ENCODE assay signal across 10 mouse cellular contexts in the genomic region with DNA sequence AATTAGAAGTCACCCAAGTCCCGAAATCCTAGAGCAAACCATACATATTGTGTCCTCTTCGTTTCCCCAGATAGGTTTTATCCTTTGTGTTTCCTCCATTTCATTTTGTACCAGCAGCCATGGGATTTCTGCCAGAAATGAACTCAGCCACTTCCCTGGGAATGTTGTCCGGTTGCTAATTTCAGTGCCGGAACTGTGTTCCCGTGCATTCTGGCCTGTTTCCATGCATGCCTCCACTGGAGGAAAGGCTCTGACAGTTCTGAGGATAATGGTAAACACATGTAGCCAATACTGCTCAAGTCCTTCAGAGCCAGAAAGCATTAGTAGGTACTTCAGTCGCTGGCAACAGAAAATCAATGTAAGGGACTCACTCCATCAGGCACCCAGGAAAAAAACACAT.
DNase-seq lines count a peak whose midpoint lies in the region; ATAC-seq lines count a peak whose summit lies in the region.
"Had no signal": no experiment of that assay in that cellular context is flagged by ENCODE, and none has a peak within 500 bp of the region (broad histone marks: within the 10 kb centered on the region; RNA-seq: fewer than 3 reads in every experiment).

No protein-coding gene starts in this region.

- no peaks in the 10 kb centered on the region for H3K27me3 ChIP-seq in hindbrain, embryonic 14.5 days (ENCODE audit: control insufficient read depth, insufficient read depth, low read length)
- no peaks in the 10 kb centered on the region for H3K27me3 ChIP-seq in hindbrain, embryonic 10.5 days (ENCODE audit: insufficient read depth, poor library complexity, severe bottlenecking)
- H3K27me3 ChIP-seq in heart, embryonic 15.5 days, result peaks cover 35% of the 10 kb centered on the region
- H3K27me3 ChIP-seq in liver, embryonic 11.5 days (replicated peaks; ENCODE audit: control insufficient read depth, insufficient read depth, low read length), result no peaks in the 10 kb centered on the region

- WGBS in hindbrain, embryonic 14.5 days, result 59% methylated on average over 6 of the region's 6 CpGs
- 73% methylated on average over 6 of the region's 6 CpGs for WGBS in hindbrain, embryonic 10.5 days
- 24% methylated on average over 6 of the region's 6 CpGs for WGBS in heart, embryonic 15.5 days
- 65% methylated on average over 6 of the region's 6 CpGs for WGBS in liver, embryonic 11.5 days

- no peaks in the 10 kb centered on the region for H3K4me1 ChIP-seq in hindbrain, embryonic 14.5 days (replicated peaks; ENCODE audit: control insufficient read depth, insufficient read depth, low read length)
- 0 out of 2 replicates have a peak, but pooled peaks cover 2% of the 10 kb centered on the region for H3K4me1 ChIP-seq in hindbrain, embryonic 10.5 days (replicated peaks)
- 0 out of 2 replicates have a peak, but pooled peaks cover 5% of the 10 kb centered on the region for H3K4me1 ChIP-seq in heart, embryonic 15.5 days (replicated peaks)
- no peaks in the 10 kb centered on the region for H3K4me1 ChIP-seq in liver, embryonic 11.5 days (replicated peaks; ENCODE audit: control insufficient read depth, insufficient read depth, low read length)

- H3K27ac ChIP-seq in hindbrain, embryonic 14.5 days, result no peak overlapping the region
- H3K27ac ChIP-seq in hindbrain, embryonic 10.5 days, result no peak overlapping the region
- peak overlapping the region; percentile 70 for H3K27ac ChIP-seq in heart, embryonic 15.5 days
- no peak overlapping the region for H3K27ac ChIP-seq in liver, embryonic 11.5 days (ENCODE audit: low read depth, low read length)
- H3K27ac ChIP-seq: liver, embryonic 14.5 days had no signal

- no peak overlapping the region for H3K4me2 ChIP-seq in hindbrain, embryonic 14.5 days (replicated peaks)
- 0 out of 2 replicates have a peak overlapping the region, but pooled peaks have one; percentile 15 for H3K4me2 ChIP-seq in heart, embryonic 15.5 days
- no peak overlapping the region for H3K4me2 ChIP-seq in liver, embryonic 11.5 days

- no peaks in the 10 kb centered on the region for H3K9me3 ChIP-seq in hindbrain, embryonic 14.5 days (ENCODE audit: control insufficient read depth, low read length)
- H3K9me3 ChIP-seq in hindbrain, embryonic 10.5 days, result no peaks in the 10 kb centered on the region
- no peaks in the 10 kb centered on the region for H3K9me3 ChIP-seq in heart, embryonic 15.5 days (replicated peaks)
- no peaks in the 10 kb centered on the region for H3K9me3 ChIP-seq in liver, embryonic 11.5 days (ENCODE audit: control insufficient read depth, low read length)

- no peaks in the 10 kb centered on the region for H3K36me3 ChIP-seq in hindbrain, embryonic 14.5 days (replicated peaks; ENCODE audit: control insufficient read depth, insufficient read depth)
- no peaks in the 10 kb centered on the region for H3K36me3 ChIP-seq in hindbrain, embryonic 10.5 days
- no peaks in the 10 kb centered on the region for H3K36me3 ChIP-seq in heart, embryonic 15.5 days
- H3K36me3 ChIP-seq in liver, embryonic 11.5 days (ENCODE audit: control insufficient read depth, insufficient read depth, low read length), result no peaks in the 10 kb centered on the region

- ATAC-seq in hindbrain, embryonic 14.5 days (ENCODE audit: low FRiP score), result no peak
- peak; percentile 86 for ATAC-seq in heart, embryonic 15.5 days (replicated peaks; ENCODE audit: insufficient number of reproducible peaks, insufficient read depth, low FRiP score, low read depth)
- no peak for ATAC-seq in liver, embryonic 11.5 days (replicated peaks; ENCODE audit: low FRiP score)

- peak; percentile 32 for DNase-seq in hindbrain, embryonic 14.5 days (ENCODE audit: low spot score)
- DNase-seq in hindbrain, embryonic 10.5 days (ENCODE audit: low spot score), result no peak
- peak; percentile 77 for DNase-seq in NIH3T3 (ENCODE audit: low read depth)
- peak; percentile 33 for DNase-seq in embryo, embryonic 11 days
- peak; percentile 41 to 68 for DNase-seq in lung, postnatal 4 days
- no peak for DNase-seq in liver, embryonic 11.5 days (ENCODE audit: low spot score)
- DNase-seq in thymus, adult 18-20 months, result no peak

- no peak overlapping the region for H3K9ac ChIP-seq in hindbrain, embryonic 14.5 days
- H3K9ac ChIP-seq in heart, embryonic 15.5 days, result no peak overlapping the region
- H3K9ac ChIP-seq in liver, embryonic 11.5 days (ENCODE audit: low read depth, low read length), result no peak overlapping the region
- H3K9ac ChIP-seq: liver, embryonic 14.5 days had no signal

- H3K4me3 ChIP-seq in hindbrain, embryonic 14.5 days (replicated peaks; ENCODE audit: low read length), result no peak overlapping the region
- no peak overlapping the region for H3K4me3 ChIP-seq in hindbrain, embryonic 10.5 days
- H3K4me3 ChIP-seq in heart, embryonic 15.5 days, result no peak overlapping the region
- no peak overlapping the region for H3K4me3 ChIP-seq in liver, embryonic 11.5 days (ENCODE audit: low read depth, low read length)
- H3K4me3 ChIP-seq: erythroblast, embryonic 14.5 days had no signal

Comparison
In these comparisons a context has a peak if more than half of its experiments do, and no peak if none do; other contexts are left out.
1. DNase-seq: peak in hindbrain, embryonic 14.5 days (single experiment), NIH3T3 (single experiment), embryo, embryonic 11 days (single experiment) and lung, postnatal 4 days (2 of 2); none in hindbrain, embryonic 10.5 days (single experiment), liver, embryonic 11.5 days (single experiment) and thymus, adult 18-20 months (0 of 2).